Mouse (Mus musculus): Measurements from ENCODE around the gene Ank.
A peak's percentile ranks its signal among the peaks of the same experiment; 100 is the strongest.

- peak; percentile 29; the same call in 1 of the 2 replicates for TF ChIP-seq CTCF (IDR thresholded peaks at IDR 0.05; ENCODE audit: borderline replicate concordance, insufficient read depth, low read depth, low read length)
- TF ChIP-seq POLR2A (IDR thresholded peaks at IDR 0.05; ENCODE audit: borderline replicate concordance, insufficient read depth, low read length) = no peak
Measured at GRCm38 (mm10) chr15:27466131-27467080, at the start of gene Ank.
